Mouse (Mus musculus) MEL (cell line): ENCODE results near the gene Dctn5. TPM values are rescaled to one million over a fixed set of nuclear protein-coding genes. Genes with fewer than 3 reads are reported as not detected.

Experiments used
- DNase-seq: peaks from one replicate; pipeline ENCODE4 v3.0.0; 2011; ENCODE audit warnings: low read depth, low spot score
- H3K27ac ChIP-seq: 2 replicates; pipeline ENCODE4 v1.5.1; 2012; ENCODE audit warnings: low read depth, mild to moderate bottlenecking, control low read depth, low read length, moderate library complexity; ENCODE audit not compliant: control insufficient read depth
- H3K27me3 ChIP-seq, 2 experiments: fragments of 150-350 bp in 1 of 2; sonication (generic) in 1 of 2; 2 replicates each; pipeline ENCODE4 v1.6.1; 2012; ENCODE audit warnings: low read length in 2 of 2, mild to moderate bottlenecking in 2 of 2, improper control_type of control experiment in 1 of 2, moderate library complexity in 1 of 2; ENCODE audit not compliant: insufficient read depth in 2 of 2, control insufficient read depth in 1 of 2
- H3K36me3 ChIP-seq, 2 experiments: 2 replicates each; pipeline ENCODE4 v1.6.1; 2012 to 2014; ENCODE audit warnings: low read length in 2 of 2, improper control_type of control experiment in 1 of 2, inconsistent platforms in 1 of 2, mild to moderate bottlenecking in 1 of 2; ENCODE audit not compliant: insufficient read depth in 2 of 2, control insufficient read depth in 1 of 2
- H3K4me1 ChIP-seq, 2 experiments: fragments of 150-350 bp in 1 of 2; sonication (generic) in 1 of 2; 2 replicates each; pipeline ENCODE4 v1.6.1; 2012; ENCODE audit warnings: low read length in 2 of 2, improper control_type of control experiment in 1 of 2, mild to moderate bottlenecking in 1 of 2; ENCODE audit not compliant: insufficient read depth in 2 of 2, control insufficient read depth in 1 of 2
- H3K4me3 ChIP-seq, 2 experiments: fragments of 150-350 bp in 1 of 2; sonication (generic) in 1 of 2; 2 replicates each; pipeline ENCODE4 v1.5.1; 2012; ENCODE audit warnings: low read depth in 2 of 2, low read length in 2 of 2, mild to moderate bottlenecking in 2 of 2, moderate library complexity in 2 of 2, control low read depth in 1 of 2, improper control_type of control experiment in 1 of 2; ENCODE audit not compliant: control insufficient read depth in 1 of 2, insufficient read depth in 1 of 2
- H3K79me2 ChIP-seq: 2 replicates; pipeline ENCODE4 v1.6.1; 2012; ENCODE audit warnings: mild to moderate bottlenecking, low read length, moderate library complexity; ENCODE audit not compliant: control insufficient read depth, poor library complexity, insufficient read depth
- H3K9ac ChIP-seq: 2 replicates; pipeline ENCODE4 v1.6.1; 2012; ENCODE audit warnings: low read depth, mild to moderate bottlenecking, control low read depth, low read length, moderate library complexity; ENCODE audit not compliant: control insufficient read depth, poor library complexity, severe bottlenecking
- H3K9me3 ChIP-seq: fragments of 150-350 bp; sonication (generic); replicated peaks from 2 replicates; pipeline ENCODE4 v1.6.1; 2012; ENCODE audit warnings: mild to moderate bottlenecking, low read length, improper control_type of control experiment, moderate library complexity; ENCODE audit not compliant: insufficient read depth
- BHLHE40 ChIP-seq: IDR thresholded peaks from 2 replicates; pipeline ENCODE4 v1.6.1; 2012; ENCODE audit warnings: low read depth, mild to moderate bottlenecking, inconsistent platforms, low read length, improper control_type of control experiment, borderline replicate concordance
- CHD1 ChIP-seq: IDR thresholded peaks from 2 replicates; pipeline ENCODE4 v1.6.1; 2012; ENCODE audit warnings: low read depth, mild to moderate bottlenecking, inconsistent platforms, low read length, improper control_type of control experiment
- CHD2 ChIP-seq: IDR thresholded peaks from 2 replicates; pipeline ENCODE4 v1.6.1; 2011; ENCODE audit warnings: low read length, improper control_type of control experiment
- CTCF ChIP-seq, 3 experiments: IDR thresholded peaks in 2 of 3; conservative IDR thresholded peaks in 1 of 3; 2 replicates each; pipeline ENCODE4 v1.5.1; 2011 to 2012; ENCODE audit warnings: low read length in 3 of 3, low read depth in 2 of 3, mild to moderate bottlenecking in 2 of 3, improper control_type of control experiment in 1 of 3, inconsistent platforms in 1 of 3, mixed read lengths in 1 of 3, moderate library complexity in 1 of 3; ENCODE audit not compliant: control insufficient read depth in 1 of 3, insufficient read depth in 1 of 3, poor library complexity in 1 of 3, severe bottlenecking in 1 of 3
- E2F4 ChIP-seq: IDR thresholded peaks from 2 replicates; pipeline ENCODE4 v1.6.1; 2011; ENCODE audit warnings: low read depth, low read length, improper control_type of control experiment, borderline replicate concordance
- ELF1 ChIP-seq: IDR thresholded peaks from 2 replicates; pipeline ENCODE4 v1.6.1; 2014; ENCODE audit warnings: low read depth, mild to moderate bottlenecking, inconsistent platforms, low read length, improper control_type of control experiment, moderate library complexity
- EP300 ChIP-seq, 2 experiments: IDR thresholded peaks; 2 replicates each; pipeline ENCODE4 v1.6.1; 2011; ENCODE audit warnings: improper control_type of control experiment in 2 of 2, low read length in 2 of 2, low read depth in 1 of 2, mild to moderate bottlenecking in 1 of 2
- ETS1 ChIP-seq: IDR thresholded peaks from 2 replicates; pipeline ENCODE4 v1.6.1; 2012; ENCODE audit warnings: low read depth, mild to moderate bottlenecking, inconsistent platforms, low read length, improper control_type of control experiment, moderate library complexity
- GABPA ChIP-seq: IDR thresholded peaks from 2 replicates; pipeline ENCODE4 v1.6.1; 2012; ENCODE audit warnings: low read depth, mild to moderate bottlenecking, inconsistent platforms, low read length, improper control_type of control experiment, moderate library complexity
- GATA1 ChIP-seq: IDR thresholded peaks from 2 replicates; pipeline ENCODE4 v1.6.1; 2011; ENCODE audit warnings: low read depth, low read length, improper control_type of control experiment
- HCFC1 ChIP-seq: IDR thresholded peaks from 2 replicates; pipeline ENCODE4 v1.6.1; 2012; ENCODE audit warnings: low read depth, mild to moderate bottlenecking, inconsistent platforms, low read length, improper control_type of control experiment, moderate library complexity
- JUND ChIP-seq: IDR thresholded peaks from 2 replicates; pipeline ENCODE4 v1.6.1; 2011; ENCODE audit warnings: low read depth, mild to moderate bottlenecking, improper control_type of control experiment, low read length
- MAX ChIP-seq: IDR thresholded peaks from 2 replicates; pipeline ENCODE4 v1.6.1; 2011; ENCODE audit warnings: low read length, improper control_type of control experiment
- MAZ ChIP-seq: IDR thresholded peaks from 2 replicates; pipeline ENCODE4 v1.6.1; 2012; ENCODE audit warnings: low read depth, mild to moderate bottlenecking, inconsistent platforms, low read length, improper control_type of control experiment
- MEF2A ChIP-seq: IDR thresholded peaks from 2 replicates; pipeline ENCODE4 v1.6.1; 2014; ENCODE audit warnings: low read depth, mild to moderate bottlenecking, inconsistent platforms, low read length, improper control_type of control experiment; ENCODE audit not compliant: poor library complexity, insufficient replicate concordance, severe bottlenecking; ENCODE audit errors: extremely low read depth
- MXI1 ChIP-seq: IDR thresholded peaks from 2 replicates; pipeline ENCODE4 v1.6.1; 2011; ENCODE audit warnings: mild to moderate bottlenecking, low read depth, low read length, improper control_type of control experiment
- MYB ChIP-seq: IDR thresholded peaks from 2 replicates; pipeline ENCODE4 v1.6.1; 2011; ENCODE audit warnings: mild to moderate bottlenecking, low read depth, low read length, improper control_type of control experiment
- MYC ChIP-seq: IDR thresholded peaks from 2 replicates; pipeline ENCODE4 v1.6.1; 2011; ENCODE audit warnings: low read depth, mild to moderate bottlenecking, low read length, improper control_type of control experiment, moderate library complexity
- NRF1 ChIP-seq: IDR thresholded peaks from 2 replicates; pipeline ENCODE4 v1.6.1; 2014; ENCODE audit warnings: low read depth, mild to moderate bottlenecking, inconsistent platforms, low read length, improper control_type of control experiment, moderate library complexity; ENCODE audit not compliant: poor library complexity, insufficient read depth, severe bottlenecking
- POLR2A ChIP-seq, 2 experiments: IDR thresholded peaks; 2 replicates each; pipeline ENCODE4 v1.6.1; 2011 to 2012; ENCODE audit warnings: low read length in 2 of 2, mild to moderate bottlenecking in 2 of 2, control low read depth in 1 of 2, improper control_type of control experiment in 1 of 2, low read depth in 1 of 2, moderate library complexity in 1 of 2; ENCODE audit not compliant: control insufficient read depth in 1 of 2, insufficient read depth in 1 of 2, poor library complexity in 1 of 2
- POLR2AphosphoS5 ChIP-seq: IDR thresholded peaks from 2 replicates; pipeline ENCODE4 v1.6.1; 2012; ENCODE audit warnings: low read depth, borderline replicate concordance, mild to moderate bottlenecking, inconsistent platforms, low read length, moderate library complexity, mixed read lengths
- RCOR1 ChIP-seq: IDR thresholded peaks from 2 replicates; pipeline ENCODE4 v1.6.1; 2012; ENCODE audit warnings: low read depth, mild to moderate bottlenecking, inconsistent platforms, low read length, improper control_type of control experiment
- SIN3A ChIP-seq: IDR thresholded peaks from 2 replicates; pipeline ENCODE4 v1.6.1; 2012; ENCODE audit warnings: low read length, improper control_type of control experiment, inconsistent platforms
- SMC3 ChIP-seq: IDR thresholded peaks from 2 replicates; pipeline ENCODE4 v1.6.1; 2011; ENCODE audit warnings: low read depth, low read length, improper control_type of control experiment
- TAL1 ChIP-seq: IDR thresholded peaks from 2 replicates; pipeline ENCODE4 v1.6.1; 2012; ENCODE audit warnings: mild to moderate bottlenecking, inconsistent platforms, low read length, moderate library complexity, mixed read lengths
- TBP ChIP-seq: IDR thresholded peaks from 2 replicates; pipeline ENCODE4 v1.8.0; 2011; ENCODE audit warnings: low read depth, low read length, improper control_type of control experiment
- TCF12 ChIP-seq: IDR thresholded peaks from 2 replicates; pipeline ENCODE4 v1.6.1; 2014; ENCODE audit warnings: low read depth, mild to moderate bottlenecking, inconsistent platforms, low read length, improper control_type of control experiment, moderate library complexity
- UBTF ChIP-seq: IDR thresholded peaks from 2 replicates; pipeline ENCODE4 v1.6.1; 2012; ENCODE audit warnings: low read depth, mild to moderate bottlenecking, inconsistent platforms, low read length, improper control_type of control experiment, moderate library complexity, borderline replicate concordance; ENCODE audit not compliant: insufficient read depth
- USF1 ChIP-seq: IDR thresholded peaks from 2 replicates; pipeline ENCODE4 v1.6.1; 2014; ENCODE audit warnings: low read depth, mild to moderate bottlenecking, inconsistent platforms, low read length, improper control_type of control experiment, moderate library complexity
- USF2 ChIP-seq, 2 experiments: IDR thresholded peaks; 2 replicates each; pipeline ENCODE4 v1.6.1; 2011 to 2012; ENCODE audit warnings: improper control_type of control experiment in 2 of 2, low read length in 2 of 2, borderline replicate concordance in 1 of 2, inconsistent platforms in 1 of 2, low read depth in 1 of 2, mild to moderate bottlenecking in 1 of 2; ENCODE audit not compliant: insufficient read depth in 1 of 2
- ZC3H11A ChIP-seq: IDR thresholded peaks from 2 replicates; pipeline ENCODE4 v1.6.1; 2012; ENCODE audit warnings: low read depth, mild to moderate bottlenecking, inconsistent platforms, low read length, improper control_type of control experiment
- ZKSCAN1 ChIP-seq: IDR thresholded peaks from 2 replicates; pipeline ENCODE4 v1.6.1; 2012; ENCODE audit warnings: low read depth, mild to moderate bottlenecking, inconsistent platforms, low read length, improper control_type of control experiment, moderate library complexity
- ZMIZ1 ChIP-seq: IDR thresholded peaks from 2 replicates; pipeline ENCODE4 v1.6.1; 2012; ENCODE audit warnings: low read depth, mild to moderate bottlenecking, inconsistent platforms, low read length, improper control_type of control experiment, moderate library complexity
- ZNF384 ChIP-seq: IDR thresholded peaks from 2 replicates; pipeline ENCODE4 v1.6.1; 2012; ENCODE audit warnings: low read depth, mild to moderate bottlenecking, inconsistent platforms, low read length, improper control_type of control experiment
- polyA plus RNA-seq, 2 experiments: library from polyadenylated mRNA; stranded (reverse) in 1 of 2; unstranded in 1 of 2; fragments of >175 nt in 1 of 2; fragments of >200 nt in 1 of 2; gene quantifications; 2 replicates each; pipeline versions ENCODE4 v1.2.1 to v1.2.4; 2012; ENCODE audit warnings: low replicate concordance in 2 of 2, low read depth in 1 of 2; ENCODE audit not compliant: insufficient read length in 2 of 2, insufficient read depth in 1 of 2, missing spikeins in 1 of 2
- total RNA-seq: library from RNA; depleted of rRNA; stranded (reverse); fragments of 300-350 nt; gene quantifications from 2 replicates; pipeline ENCODE4 v1.2.3, GENCODE M21; 2012; rRNA removed

Gene Dctn5
- total RNA-seq (46.6 and 54.2 TPM in 2 replicates), polyA plus RNA-seq (100 to 1,000 TPM in 1 of 2 experiments, 10 to 100 TPM in 1; 71.3 to 203 TPM)

DNA sequence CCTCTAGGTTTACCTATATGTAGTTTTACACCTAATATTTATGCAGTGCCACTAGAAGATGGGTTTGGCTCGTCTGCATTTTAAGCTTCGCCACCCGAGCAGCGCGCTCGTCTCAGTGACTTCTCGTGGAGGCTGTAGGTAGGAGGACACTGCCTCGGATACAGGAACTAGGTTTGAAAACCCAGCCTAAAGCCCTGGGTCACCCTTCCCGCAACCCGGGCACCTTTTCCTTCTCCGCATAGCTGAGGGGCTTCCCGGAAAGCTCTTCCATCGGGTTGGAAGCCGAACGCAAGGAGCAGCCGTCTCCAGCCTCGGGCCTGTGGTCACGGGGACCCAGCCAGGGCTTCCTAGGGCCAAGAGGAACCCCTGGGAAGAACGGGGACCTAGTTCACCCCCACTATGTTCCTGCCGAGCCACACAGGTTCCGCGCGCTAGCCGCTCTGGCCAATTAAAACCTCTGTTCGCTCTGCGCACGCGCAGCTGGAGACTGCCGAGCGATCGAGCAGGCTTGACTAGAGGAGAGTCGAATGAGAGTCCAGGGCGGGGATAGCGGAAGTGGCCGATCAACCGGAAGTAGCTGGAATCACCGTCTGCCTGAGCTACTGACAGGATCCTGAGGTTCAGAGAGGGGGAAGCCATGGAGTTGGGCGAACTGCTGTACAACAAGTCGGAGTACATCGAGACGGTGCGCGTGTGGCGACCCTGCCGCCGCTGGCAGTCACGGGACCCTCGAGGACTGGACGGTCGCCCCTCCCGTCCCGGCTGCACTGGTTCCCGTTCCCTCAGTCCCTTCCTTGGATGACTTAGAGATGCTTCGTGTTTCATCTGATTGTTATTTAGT lies at the start of gene Dctn5, which contains the start of gene Palb2:
Gene Dctn5, plus strand, starts transcription at position 545 of the 841 bp plus-strand sequence.
Gene Palb2, minus strand, starts transcription at position 489 of the 841 bp plus-strand sequence.
- Histone ChIP-seq H3K4me1 (peaks cover 2 to 4% of the 10 kb centered on the region in 2 experiments; a peak in 2 of 4 replicates), H3K27me3 (no peaks in the 10 kb centered on the region), H3K9me3 (no peaks in the 10 kb centered on the region), H3K27ac (peak within 1 kb of the TSS; percentile 85), H3K36me3 (peaks cover 9 to 13% of the 10 kb centered on the region in 2 experiments), H3K79me2 (peaks cover 19% of the 10 kb centered on the region), H3K4me3 (peak within 1 kb of the TSS; percentile 70 to 99), H3K9ac (peak within 1 kb of the TSS; percentile 96)
- DNase-seq = peak; percentile 99
- TF ChIP-seq GATA1 (no peak), ZC3H11A (no peak), TCF12 (peak; percentile 61; the same call in 1 of the 2 replicates), E2F4 (peak; percentile 95; the same call in 1 of the 2 replicates), POLR2A (IDR thresholded peaks at IDR 0.05; ENCODE audit: control insufficient read depth in 1 of 2, insufficient read depth in 1 of 2, low read depth in 1 of 2, low read length in 2 of 2, poor library complexity in 1 of 2) (peak; percentile 94 to 99), EP300 (IDR thresholded peaks at IDR 0.05; ENCODE audit: low read depth in 1 of 2, low read length in 2 of 2) (no peak), SMC3 (no peak), MYB (no peak), ZKSCAN1 (no peak), RCOR1 (no peak), CHD1 (no peak), CTCF (IDR thresholded peaks at IDR 0.05 in 2 of 3, conservative IDR thresholded peaks at IDR 0.05 in 1 of 3; ENCODE audit: control insufficient read depth in 1 of 3, insufficient read depth in 1 of 3, low read depth in 2 of 3, low read length in 3 of 3, poor library complexity in 1 of 3, severe bottlenecking in 1 of 3) (no peak), MEF2A (no peak), MAZ (peak; percentile 80), USF1 (peak; percentile 31; the same call in 1 of the 2 replicates), UBTF (no peak), JUND (no peak), ZNF384 (no peak), MXI1 (peak; percentile 87), HCFC1 (peak; percentile 98), POLR2AphosphoS5 (no peak), MYC (peak; percentile 78; the same call in 1 of the 2 replicates), ELF1 (peak; percentile 99), MAX (peak; percentile 43; the same call in 1 of the 2 replicates), ZMIZ1 (no peak), NRF1 (peak; percentile 98), USF2 (IDR thresholded peaks at IDR 0.05; ENCODE audit: borderline replicate concordance in 1 of 2, insufficient read depth in 1 of 2, low read depth in 1 of 2, low read length in 2 of 2) (no peak), ETS1 (0 out of 2 replicates have a peak, but pooled peaks have one; percentile 44), CHD2 (no peak), GABPA (no peak), TAL1 (no peak), SIN3A (peak; percentile 97), TBP (peak; percentile 92), BHLHE40 (no peak)
